Mouse (Mus musculus): ENCODE data around the gene Tmem63a. TPM values are rescaled to one million over a fixed set of nuclear protein-coding genes. Genes with fewer than 3 reads are reported as not detected.
"Not testable (repeated sequence)": the region's sequence is repeated elsewhere in the genome, so short reads cannot be mapped to it uniquely, and the experiment has no call there.

Tmem63a gene
- polyA plus RNA-seq, 1 experiment from 2014 or later = 29.2 TPM

DNA sequence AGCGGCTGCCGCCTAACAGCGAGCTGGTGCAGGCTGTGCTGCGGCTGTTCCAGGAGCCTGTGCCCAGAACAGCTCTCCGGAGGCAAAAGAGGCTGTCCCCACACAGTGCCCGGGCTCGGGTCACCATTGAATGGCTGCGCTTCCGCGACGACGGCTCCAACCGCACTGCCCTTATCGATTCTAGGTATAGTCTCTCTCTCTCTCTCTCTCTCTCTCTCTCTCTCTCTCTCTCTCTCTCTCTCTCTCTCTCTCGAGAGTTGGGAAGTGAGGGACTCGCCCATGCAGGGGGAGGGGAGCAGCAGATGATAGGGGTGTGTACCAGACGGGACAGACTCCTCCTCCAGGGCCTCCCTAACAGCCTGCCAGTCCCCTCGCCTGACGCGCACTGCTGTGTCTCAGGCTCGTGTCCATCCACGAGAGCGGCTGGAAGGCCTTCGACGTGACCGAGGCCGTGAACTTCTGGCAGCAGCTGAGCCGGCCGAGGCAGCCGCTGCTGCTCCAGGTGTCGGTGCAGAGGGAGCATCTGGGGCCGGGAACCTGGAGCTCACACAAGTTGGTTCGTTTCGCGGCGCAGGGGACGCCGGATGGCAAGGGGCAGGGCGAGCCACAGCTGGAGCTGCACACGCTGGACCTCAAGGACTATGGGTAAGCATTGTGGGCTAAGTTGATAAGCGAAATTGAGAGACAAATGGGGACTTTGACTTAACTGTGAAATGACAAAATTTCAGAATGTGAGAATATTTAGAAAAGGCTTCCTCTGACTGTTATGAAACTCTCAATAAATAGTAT, 5.3 kb upstream of the Tmem63a start:
- not testable (repeated sequence) for H3K36me3 ChIP-seq (ENCODE audit: control insufficient read depth, insufficient read depth, low read length); H3K4me1 ChIP-seq (ENCODE audit: control insufficient read depth, insufficient read depth, low read length); H3K9me3 ChIP-seq (replicated peaks; ENCODE audit: control insufficient read depth, low read length); H3K27ac ChIP-seq (ENCODE audit: low read length)
- Histone ChIP-seq H3K4me3 (replicated peaks; ENCODE audit: low read length) (peak overlapping the region; percentile 40), H3K9ac (ENCODE audit: low read length) (peak overlapping the region; percentile 62), H3K27me3 (ENCODE audit: control insufficient read depth, insufficient read depth, low read length) (peaks cover 15% of the 10 kb centered on the region), H3K4me2 (ENCODE audit: low read depth, low read length) (peak overlapping the region; percentile 59)
- WGBS = 3% methylated on average over 35 of the region's 41 CpGs
- peak; percentile 93 for ATAC-seq (ENCODE audit: insufficient read depth, low FRiP score)

DNA sequence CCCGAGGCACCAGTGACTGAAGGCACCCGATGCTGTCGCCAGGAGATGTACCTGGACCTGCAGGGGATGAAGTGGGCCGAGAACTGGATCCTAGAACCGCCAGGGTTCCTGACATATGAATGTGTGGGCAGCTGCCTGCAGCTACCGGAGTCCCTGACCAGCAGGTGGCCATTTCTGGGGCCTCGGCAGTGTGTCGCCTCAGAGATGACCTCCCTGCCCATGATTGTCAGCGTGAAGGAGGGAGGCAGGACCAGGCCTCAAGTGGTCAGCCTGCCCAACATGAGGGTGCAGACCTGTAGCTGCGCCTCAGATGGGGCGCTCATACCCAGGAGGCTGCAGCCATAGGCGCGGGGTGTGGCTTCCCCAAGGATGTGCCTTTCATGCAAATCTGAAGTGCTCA, 4.5 kb upstream of the Tmem63a start:
- WGBS = 66% methylated on average over 13 of the region's 13 CpGs
- not testable (repeated sequence) for H3K4me3 ChIP-seq (replicated peaks; ENCODE audit: low read length); H3K9ac ChIP-seq (ENCODE audit: low read length); H3K36me3 ChIP-seq (ENCODE audit: control insufficient read depth, insufficient read depth, low read length); H3K27ac ChIP-seq (ENCODE audit: low read length); H3K4me1 ChIP-seq (ENCODE audit: control insufficient read depth, insufficient read depth, low read length); H3K4me2 ChIP-seq (ENCODE audit: low read depth, low read length); H3K9me3 ChIP-seq (replicated peaks; ENCODE audit: control insufficient read depth, low read length); ATAC-seq (ENCODE audit: insufficient read depth, low FRiP score)
- peaks cover 15% of the 10 kb centered on the region for H3K27me3 ChIP-seq (ENCODE audit: control insufficient read depth, insufficient read depth, low read length)

DNA sequence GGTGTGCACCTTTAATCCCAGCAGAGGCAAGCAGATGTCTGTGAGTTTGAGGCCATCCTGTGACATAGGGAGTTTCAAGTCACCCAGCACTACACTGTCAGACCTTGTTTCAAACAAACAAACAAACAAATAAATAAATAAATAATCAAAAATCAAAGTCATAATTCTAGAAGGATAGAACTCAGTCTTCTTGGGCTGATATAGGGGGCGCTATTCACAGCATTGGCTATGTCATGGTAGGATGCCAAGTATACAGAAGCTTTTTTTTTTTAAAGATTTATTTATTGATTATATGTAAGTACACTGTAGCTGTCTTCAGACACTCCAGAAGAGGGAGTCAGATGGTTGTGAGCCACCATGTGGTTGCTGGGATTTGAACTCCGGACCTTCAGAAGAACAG, 3.4 kb upstream of the Tmem63a start:
- not testable (repeated sequence) for H3K9ac ChIP-seq (ENCODE audit: low read length)

DNA sequence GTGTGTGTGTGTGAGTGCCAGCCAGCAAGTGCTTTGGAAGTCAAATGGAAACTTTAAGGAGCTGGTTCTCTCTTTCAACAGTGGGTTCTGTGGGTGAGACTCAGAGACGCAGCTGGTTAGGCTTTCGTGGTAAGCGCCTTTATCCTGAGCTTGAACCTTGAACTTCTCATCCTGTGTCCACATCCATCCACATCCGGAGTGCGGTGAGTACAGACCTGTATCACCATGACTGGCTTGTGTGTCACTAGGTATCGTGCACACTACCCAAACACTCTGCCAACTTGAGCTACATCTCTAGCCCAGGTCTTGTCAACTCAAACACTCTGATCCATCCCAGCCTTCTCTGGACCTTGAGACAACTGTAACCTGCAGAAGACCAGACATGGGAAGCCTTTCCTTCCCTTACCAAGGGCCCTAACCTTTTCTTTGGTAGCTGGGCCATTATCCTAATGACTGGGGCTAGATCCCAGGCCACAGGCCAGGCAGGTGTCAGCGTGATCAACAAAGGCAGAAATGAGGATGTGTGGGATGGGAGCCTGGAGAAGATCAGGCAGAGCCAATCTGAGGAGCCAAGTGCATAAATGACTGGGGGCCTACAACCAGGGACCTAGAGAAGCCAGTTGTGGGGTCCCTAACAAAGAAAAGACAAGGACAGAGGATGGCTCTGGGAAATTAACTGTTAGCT, 1.2 kb upstream of the Tmem63a start:
- WGBS = 81% methylated on average over 7 of the region's 7 CpGs
- H3K36me3 ChIP-seq (ENCODE audit: control insufficient read depth, insufficient read depth, low read length) = no peaks in the 10 kb centered on the region
- peak overlapping the region; percentile 97 for H3K4me3 ChIP-seq (replicated peaks; ENCODE audit: low read length)
- H3K27ac ChIP-seq (ENCODE audit: low read length) = 0 out of 2 replicates have a peak overlapping the region, but pooled peaks have one; percentile 96
- H3K9ac ChIP-seq (ENCODE audit: low read length) = peak overlapping the region; percentile 93
- no peaks in the 10 kb centered on the region; the same call in 1 of the 2 replicates for H3K27me3 ChIP-seq (ENCODE audit: control insufficient read depth, insufficient read depth, low read length)
- peaks cover 34% of the 10 kb centered on the region for H3K4me1 ChIP-seq (ENCODE audit: control insufficient read depth, insufficient read depth, low read length)
- ATAC-seq (ENCODE audit: insufficient read depth, low FRiP score) = no peak
- peak overlapping the region; percentile 79 for H3K4me2 ChIP-seq (ENCODE audit: low read depth, low read length)
- no peaks in the 10 kb centered on the region for H3K9me3 ChIP-seq (replicated peaks; ENCODE audit: control insufficient read depth, low read length)

More for the DNA sequence above, 3.4 kb upstream of the Tmem63a start:
- not testable (repeated sequence) for ATAC-seq (ENCODE audit: insufficient read depth, low FRiP score); H3K4me3 ChIP-seq (replicated peaks; ENCODE audit: low read length); H3K36me3 ChIP-seq (ENCODE audit: control insufficient read depth, insufficient read depth, low read length); H3K27ac ChIP-seq (ENCODE audit: low read length); H3K4me2 ChIP-seq (ENCODE audit: low read depth, low read length); H3K9me3 ChIP-seq (replicated peaks; ENCODE audit: control insufficient read depth, low read length)
- 70% methylated on average over 2 of the region's 2 CpGs for WGBS
- Histone ChIP-seq H3K27me3 (ENCODE audit: control insufficient read depth, insufficient read depth, low read length) (peaks cover 15% of the 10 kb centered on the region), H3K4me1 (ENCODE audit: control insufficient read depth, insufficient read depth, low read length) (peaks cover 14% of the 10 kb centered on the region)

DNA sequence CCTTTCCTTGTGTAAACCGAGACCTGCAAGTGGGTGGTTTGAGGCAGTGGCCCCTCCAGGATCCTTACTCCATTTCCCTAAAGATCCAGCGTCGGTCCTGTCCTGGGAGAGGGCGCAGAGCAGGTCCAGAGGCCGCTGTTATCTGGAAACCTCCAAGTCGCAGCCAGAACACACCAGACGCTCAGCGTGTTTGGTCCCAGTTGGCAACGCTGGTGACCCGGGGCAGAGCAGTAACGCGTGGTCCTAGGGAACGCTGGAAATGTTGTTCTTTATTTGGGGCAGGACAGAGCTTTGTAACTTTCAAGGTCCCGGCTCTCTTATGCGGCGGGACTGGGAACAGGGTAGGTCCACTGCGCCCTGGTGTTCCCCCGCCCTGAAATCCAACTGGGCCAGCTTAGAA, 418 bp upstream of the Tmem63a start:
- Histone ChIP-seq H3K36me3 (ENCODE audit: control insufficient read depth, insufficient read depth, low read length) (no peaks in the 10 kb centered on the region; the same call in 1 of the 2 replicates), H3K9ac (ENCODE audit: low read length) (peak overlapping the region; percentile 93), H3K27ac (ENCODE audit: low read length) (peak overlapping the region; percentile 96), H3K27me3 (ENCODE audit: control insufficient read depth, insufficient read depth, low read length) (no peaks in the 10 kb centered on the region), H3K9me3 (replicated peaks; ENCODE audit: control insufficient read depth, low read length) (no peaks in the 10 kb centered on the region), H3K4me1 (ENCODE audit: control insufficient read depth, insufficient read depth, low read length) (peaks cover 42% of the 10 kb centered on the region), H3K4me2 (ENCODE audit: low read depth, low read length) (peak overlapping the region; percentile 79), H3K4me3 (replicated peaks; ENCODE audit: low read length) (peak overlapping the region; percentile 97)
- 0 out of 2 replicates have a peak, but pooled peaks have one; percentile 0 for ATAC-seq (ENCODE audit: insufficient read depth, low FRiP score)
- 4% methylated on average over 18 of the region's 18 CpGs for WGBS

DNA sequence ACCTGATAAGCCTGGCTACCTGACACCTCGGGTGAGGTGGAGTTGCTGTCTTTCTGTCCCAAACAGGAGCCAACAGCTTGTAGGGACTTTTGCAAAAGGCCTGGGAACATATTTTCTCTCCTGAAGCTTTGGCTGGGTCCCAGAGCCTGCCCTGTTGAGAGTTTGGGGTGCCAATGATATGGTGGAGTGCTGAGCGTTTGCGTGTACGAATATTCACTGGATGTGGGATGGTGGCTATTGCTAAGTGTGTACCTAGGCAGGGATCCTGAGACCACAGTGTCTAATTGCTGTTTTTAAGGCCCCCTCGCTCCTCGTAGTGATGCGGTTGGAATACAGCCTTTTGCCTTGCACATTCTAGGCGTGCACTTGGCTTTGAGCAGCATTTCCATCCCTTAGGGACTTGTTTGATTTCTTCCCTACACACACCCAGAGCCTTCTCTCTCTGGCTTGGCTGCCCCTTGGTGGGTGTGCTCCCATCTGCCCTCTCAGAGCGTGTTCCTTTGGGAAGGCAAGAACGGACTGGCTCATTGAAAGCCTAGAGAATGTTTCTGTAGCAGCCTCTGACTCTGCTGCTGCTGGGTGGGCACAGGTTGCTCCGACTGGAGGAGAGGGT, 994 bp downstream of the Tmem63a start:
- Histone ChIP-seq H3K9ac (ENCODE audit: low read length) (peak overlapping the region; percentile 93), H3K27ac (ENCODE audit: low read length) (peak overlapping the region; percentile 96), H3K4me3 (replicated peaks; ENCODE audit: low read length) (peak overlapping the region; percentile 97), H3K27me3 (ENCODE audit: control insufficient read depth, insufficient read depth, low read length) (no peaks in the 10 kb centered on the region), H3K4me1 (ENCODE audit: control insufficient read depth, insufficient read depth, low read length) (peaks cover 44% of the 10 kb centered on the region), H3K9me3 (replicated peaks; ENCODE audit: control insufficient read depth, low read length) (no peaks in the 10 kb centered on the region), H3K36me3 (ENCODE audit: control insufficient read depth, insufficient read depth, low read length) (no peaks in the 10 kb centered on the region; the same call in 1 of the 2 replicates), H3K4me2 (ENCODE audit: low read depth, low read length) (peak overlapping the region; percentile 79)
- no peak for ATAC-seq (ENCODE audit: insufficient read depth, low FRiP score)
- 43% methylated on average over 11 of the region's 11 CpGs for WGBS

DNA sequence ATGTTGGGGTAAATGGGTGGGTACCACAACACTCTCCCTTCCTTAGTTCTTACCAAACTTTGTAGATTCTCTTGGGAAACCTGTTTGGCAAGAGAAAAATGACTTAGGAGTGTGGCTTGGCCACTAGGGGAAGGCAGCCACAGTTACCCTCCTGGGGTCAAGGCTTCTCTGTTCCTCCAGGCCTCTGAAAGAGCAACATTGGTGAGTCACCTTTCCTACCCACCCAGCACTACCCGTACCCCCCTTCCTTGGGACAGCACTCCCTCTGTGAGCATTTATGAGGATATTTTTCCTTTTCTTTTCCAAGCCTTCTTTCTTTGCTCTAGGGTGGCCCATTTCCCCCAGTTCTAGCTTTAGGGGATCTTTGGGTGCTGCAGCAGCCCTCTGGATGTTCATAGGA, 1.8 kb downstream of the Tmem63a start:
- peaks cover 44% of the 10 kb centered on the region for H3K4me1 ChIP-seq (ENCODE audit: control insufficient read depth, insufficient read depth, low read length)
- no peaks in the 10 kb centered on the region for H3K9me3 ChIP-seq (replicated peaks; ENCODE audit: control insufficient read depth, low read length)
- H3K4me3 ChIP-seq (replicated peaks; ENCODE audit: low read length) = no peak overlapping the region
- H3K9ac ChIP-seq (ENCODE audit: low read length) = peak overlapping the region; percentile 44
- H3K27me3 ChIP-seq (ENCODE audit: control insufficient read depth, insufficient read depth, low read length) = no peaks in the 10 kb centered on the region
- ATAC-seq (ENCODE audit: insufficient read depth, low FRiP score) = no peak
- peak overlapping the region; percentile 96 for H3K27ac ChIP-seq (ENCODE audit: low read length)
- peak overlapping the region; percentile 79; the same call in 1 of the 2 replicates for H3K4me2 ChIP-seq (ENCODE audit: low read depth, low read length)
- WGBS = 52% methylated on average over 1 of the region's 1 CpGs
- H3K36me3 ChIP-seq (ENCODE audit: control insufficient read depth, insufficient read depth, low read length) = no peaks in the 10 kb centered on the region; the same call in none of the 2 replicates

DNA sequence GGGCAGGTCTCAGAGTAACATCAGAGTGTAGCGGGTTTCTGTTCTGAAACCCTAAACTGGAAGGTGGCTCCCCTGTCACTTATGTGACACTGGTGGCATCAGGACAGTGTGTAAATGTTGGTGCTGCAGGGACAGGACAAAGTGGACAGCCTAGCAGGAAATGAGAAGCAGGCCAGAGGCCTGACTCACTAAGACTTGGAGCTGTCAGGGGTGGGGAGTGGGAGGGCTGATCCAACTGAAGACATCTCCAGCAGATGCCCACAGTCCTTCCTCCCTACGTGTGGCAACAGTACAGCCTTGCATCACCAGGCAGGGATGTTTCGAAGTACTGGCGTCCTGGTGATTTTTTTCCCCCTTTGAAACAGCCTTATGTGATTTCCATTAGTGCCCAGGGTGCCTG, 2.4 kb downstream of the Tmem63a start:
- peaks cover under 1% of the 10 kb centered on the region for H3K36me3 ChIP-seq (ENCODE audit: control insufficient read depth, insufficient read depth, low read length)
- H3K4me2 ChIP-seq (ENCODE audit: low read depth, low read length) = peak overlapping the region; percentile 55
- peak overlapping the region; percentile 64; the same call in 1 of the 2 replicates for H3K9ac ChIP-seq (ENCODE audit: low read length)
- peaks cover 44% of the 10 kb centered on the region for H3K4me1 ChIP-seq (ENCODE audit: control insufficient read depth, insufficient read depth, low read length)
- peak overlapping the region; percentile 94 for H3K27ac ChIP-seq (ENCODE audit: low read length)
- WGBS = 80% methylated on average over 4 of the region's 4 CpGs
- ATAC-seq (ENCODE audit: insufficient read depth, low FRiP score) = no peak
- no peaks in the 10 kb centered on the region for H3K9me3 ChIP-seq (replicated peaks; ENCODE audit: control insufficient read depth, low read length)
- H3K4me3 ChIP-seq (replicated peaks; ENCODE audit: low read length) = no peak overlapping the region
- H3K27me3 ChIP-seq (ENCODE audit: control insufficient read depth, insufficient read depth, low read length) = no peaks in the 10 kb centered on the region
